Comparison of ENCODE assay signal across 8 mouse cellular contexts in genomic region chr13:94868478-94868950, GRCm38 (mm10). TPM values are rescaled to one million over a fixed set of nuclear protein-coding genes. Genes with fewer than 3 reads are reported as not detected.
DNase-seq lines count a peak whose midpoint lies in the region; ATAC-seq and TF ChIP-seq lines count a peak whose summit lies in the region.

No protein-coding gene starts in this region.

- H3K36me3 ChIP-seq in kidney, postnatal 0 days (ENCODE audit: insufficient read depth, low read length) = no peaks in the 10 kb centered on the region
- no peaks in the 10 kb centered on the region for H3K36me3 ChIP-seq in small intestine, adult 2 months (ENCODE audit: control insufficient read depth, insufficient read depth, low read length)

- no peaks in the 10 kb centered on the region for H3K9me3 ChIP-seq in kidney, postnatal 0 days (replicated peaks; ENCODE audit: low read length)

- H3K4me1 ChIP-seq in bone marrow macrophage, adult 2 months (ENCODE audit: control insufficient read depth, insufficient read depth, low read length) = peaks cover 3% of the 10 kb centered on the region; the same call in 1 of the 2 replicates
- H3K4me1 ChIP-seq in kidney, postnatal 0 days (replicated peaks; ENCODE audit: insufficient read depth, low read length) = peaks cover 2% of the 10 kb centered on the region; the same call in 1 of the 2 replicates
- 0 out of 2 replicates have a peak, but pooled peaks cover 3% of the 10 kb centered on the region for H3K4me1 ChIP-seq in small intestine, adult 2 months (ENCODE audit: control insufficient read depth, insufficient read depth, insufficient read length, low read length)

- no peak overlapping the region for H3K27ac ChIP-seq in bone marrow macrophage, adult 2 months (ENCODE audit: insufficient read depth, low read depth, low read length)
- no peak overlapping the region for H3K27ac ChIP-seq in kidney, postnatal 0 days
- H3K27ac ChIP-seq in small intestine, adult 2 months (ENCODE audit: insufficient read depth, low read depth, low read length) = no peak overlapping the region

- no peak overlapping the region for H3K9ac ChIP-seq in kidney, postnatal 0 days (ENCODE audit: low read depth, low read length)

- ATAC-seq in kidney, postnatal 0 days (replicated peaks; ENCODE audit: low FRiP score, low read depth) = peak; percentile 85

- no peak for TF ChIP-seq POLR2A in bone marrow macrophage, adult 2 months (IDR thresholded peaks at IDR 0.05; ENCODE audit: borderline replicate concordance, low read depth, low read length)
- TF ChIP-seq POLR2A in small intestine, adult 2 months (IDR thresholded peaks at IDR 0.05; ENCODE audit: low read depth, low read length) = no peak

- peaks cover 63% of the 10 kb centered on the region for H3K27me3 ChIP-seq in kidney, postnatal 0 days (ENCODE audit: insufficient read depth, low read length)
- peaks cover 53% of the 10 kb centered on the region for H3K27me3 ChIP-seq in small intestine, adult 2 months (ENCODE audit: control insufficient read depth, insufficient read depth, low read length)

- WGBS in kidney, postnatal 0 days = 2% methylated on average over 27 of the region's 35 CpGs
- 3% methylated on average over 32 of the region's 35 CpGs for WGBS in small intestine, adult 2 months

- DNase-seq in right cerebral cortex, postnatal 4 days = peak; percentile 60
- DNase-seq in right cerebral cortex, postnatal 10 days (ENCODE audit: low spot score in 2 of 2) = no peak
- DNase-seq in gastrocnemius, postnatal 25 days = peak; percentile 36
- DNase-seq in kidney, postnatal 0 days (ENCODE audit: low spot score) = no peak
- DNase-seq in lung, postnatal 4 days = peak; percentile 61 to 62
- DNase-seq in frontal cortex, adult 2 months (ENCODE audit: extremely low spot score in 1 of 2, low spot score in 1 of 2) = no peak

- peak overlapping the region; percentile 53 for H3K4me2 ChIP-seq in kidney, postnatal 0 days (ENCODE audit: low read length)

- peak overlapping the region; percentile 62 for H3K4me3 ChIP-seq in bone marrow macrophage, adult 2 months (ENCODE audit: insufficient read depth, low read length)
- H3K4me3 ChIP-seq in kidney, postnatal 0 days (replicated peaks; ENCODE audit: low read depth, low read length) = peak overlapping the region; percentile 22
- H3K4me3 ChIP-seq in small intestine, adult 2 months (ENCODE audit: low read depth, low read length) = peak overlapping the region; percentile 42

- TF ChIP-seq CTCF in bone marrow macrophage, adult 2 months (IDR thresholded peaks at IDR 0.05; ENCODE audit: low read depth, low read length) = peak; percentile 43
- peak; percentile 71 for TF ChIP-seq CTCF in kidney, postnatal 0 days (IDR thresholded peaks at IDR 0.05; ENCODE audit: low read depth)
- TF ChIP-seq CTCF in small intestine, adult 2 months (IDR thresholded peaks at IDR 0.05; ENCODE audit: extremely low read depth, insufficient read length, insufficient replicate concordance, low read depth, low read length) = peak; percentile 64; the same call in 1 of the 2 replicates

RNA-seq across cellular contexts. Expression of gene Otp, which starts 6.9 kb away (rescaled TPM):
- not detected in 2 replicates for polyA plus RNA-seq in bone marrow macrophage, adult 2 months (2012; ENCODE audit: insufficient read depth, insufficient read length, missing spikeins)
- total RNA-seq in gastrocnemius, postnatal 25 days (2021) = not detected
- polyA plus RNA-seq in kidney, postnatal 0 days (2015; fragmentation: Nextera tagmentation; extraction: Ambion mirVana) = not detected in 2 replicates
- not detected in 2 replicates for polyA plus RNA-seq in small intestine, adult 2 months (2012; rRNA removed)
- 0.10 and 0.17 TPM in 2 replicates for polyA plus RNA-seq in frontal cortex, adult 2 months (2012; rRNA removed)

Comparison
In these comparisons a context has a peak if more than half of its experiments do, and no peak if none do; other contexts are left out.
1. DNase-seq: peak in right cerebral cortex, postnatal 4 days (single experiment), gastrocnemius, postnatal 25 days (single experiment) and lung, postnatal 4 days (2 of 2); none in right cerebral cortex, postnatal 10 days (0 of 2), kidney, postnatal 0 days (single experiment) and frontal cortex, adult 2 months (0 of 2).
2. Peak in every context shown above with its lines, with median percentiles within 50 percentile points of each other: H3K4me3 ChIP-seq and CTCF ChIP-seq.